Mouse (Mus musculus) heart, adult 18-20 months (tissue): Measurements from ENCODE around the gene Macc1. TPM values are rescaled to one million over a fixed set of nuclear protein-coding genes. Genes with fewer than 3 reads are reported as not detected.
"Not testable (repeated sequence)": the region's sequence is repeated elsewhere in the genome, so short reads cannot be mapped to it uniquely, and the experiment has no call there.

Source experiments
- DNase-seq, 2 experiments: peaks; one replicate each; pipeline ENCODE4 v3.0.0; 2021 to 2022; ENCODE audit warnings: mixed read lengths in 1 of 2
- long read RNA-seq, 2 experiments: library from polyadenylated mRNA; stranded (forward); transcript quantifications; one replicate each; pipeline ENCODE4 v2.0.0; 2021
- total RNA-seq, 2 experiments: library from RNA; stranded (reverse); gene quantifications; 2 replicates each; pipeline ENCODE4 v1.2.3; 2021

Macc1 gene
- not detected for total RNA-seq
- long read RNA-seq, experiment 1 = 0 reads
- long read RNA-seq, experiment 2 = 0 reads

DNA sequence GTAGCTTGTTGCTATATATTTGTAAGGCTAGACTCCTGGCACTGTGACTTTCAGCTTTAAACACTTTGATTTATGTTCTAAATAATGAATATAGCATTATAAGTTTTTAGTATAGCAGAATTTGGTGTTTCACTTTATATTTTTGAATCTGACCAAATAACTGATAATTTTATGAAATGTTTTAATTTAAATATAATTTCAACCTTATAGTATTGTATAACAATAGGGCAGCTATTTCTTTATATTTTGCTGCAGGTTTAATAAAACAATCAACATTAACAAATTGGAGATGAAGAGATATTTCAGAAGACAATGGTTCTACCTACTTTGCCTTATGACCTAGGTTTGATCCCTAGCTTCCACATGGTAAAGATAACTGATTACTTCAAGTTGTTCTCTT, at the start of gene Macc1:
TSS of gene Macc1 (plus strand) at position 301 of the 400 bp plus-strand sequence.
- no peak for DNase-seq

DNA sequence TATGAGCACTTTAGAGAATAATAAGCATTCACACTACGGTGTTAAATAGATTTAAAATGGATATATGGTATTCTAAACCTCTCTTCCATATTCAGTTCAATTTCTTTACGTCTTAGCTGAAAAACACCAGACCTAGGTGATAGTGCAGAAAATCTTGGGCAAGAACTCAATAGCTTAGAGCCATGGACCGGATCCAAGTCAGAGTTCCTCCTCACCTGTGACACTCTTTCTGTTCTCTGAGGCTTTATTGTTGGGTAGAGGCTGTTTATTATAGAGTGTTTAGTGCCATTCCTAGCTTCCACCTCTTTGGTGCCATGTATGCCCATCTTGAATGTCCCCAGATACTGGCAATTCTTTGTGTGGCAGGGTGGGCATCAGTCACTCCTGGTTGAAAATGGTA, 49.6 kb upstream of the Macc1 start:
- no peak for DNase-seq

GRCm38 (mm10) chr12:119268723-119269122, 45.3 kb upstream of the Macc1 start:
- DNase-seq = no peak

GRCm38 (mm10) chr12:119270036-119270435, 44.0 kb upstream of the Macc1 start:
- no peak for DNase-seq

DNA sequence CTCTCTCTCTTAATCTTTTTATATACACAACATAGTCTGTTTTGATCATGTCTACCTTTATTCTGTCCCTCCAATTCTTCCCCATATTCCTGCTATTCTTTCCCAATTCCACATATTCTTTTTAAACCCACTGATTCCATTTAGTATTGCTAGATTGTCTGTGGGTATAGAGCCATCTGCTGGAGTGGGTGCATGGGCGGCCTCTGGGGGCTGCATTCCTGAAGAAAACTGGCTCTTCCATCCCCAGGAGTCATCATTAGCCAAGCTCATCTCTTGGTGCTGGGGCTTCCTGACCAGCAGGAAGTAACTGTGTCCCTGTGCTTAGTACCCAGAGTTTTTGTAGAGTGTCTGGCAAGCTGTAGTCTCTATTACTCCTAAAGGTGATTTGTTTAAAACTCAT, 42.1 kb upstream of the Macc1 start:
- DNase-seq = no peak

DNA sequence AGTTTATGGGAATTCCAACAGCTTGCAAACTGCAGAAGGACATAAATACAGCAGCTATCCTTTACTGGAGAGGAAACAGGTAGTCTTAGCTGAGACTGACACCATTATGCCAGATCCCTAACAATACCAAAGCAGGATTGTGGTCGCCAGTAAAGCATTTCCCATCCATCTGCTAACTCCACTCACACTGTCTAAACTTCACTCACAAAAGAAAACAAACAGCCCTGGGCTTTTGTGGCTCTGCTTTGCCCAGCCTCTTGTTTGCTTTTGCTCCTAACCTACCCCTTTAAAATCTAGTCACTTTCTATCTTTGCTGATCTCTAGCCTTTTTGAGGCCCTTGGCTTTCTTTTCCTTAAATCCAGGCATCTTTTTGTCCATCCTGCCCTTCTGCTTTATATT, 40.5 kb upstream of the Macc1 start:
- no peak for DNase-seq

DNA sequence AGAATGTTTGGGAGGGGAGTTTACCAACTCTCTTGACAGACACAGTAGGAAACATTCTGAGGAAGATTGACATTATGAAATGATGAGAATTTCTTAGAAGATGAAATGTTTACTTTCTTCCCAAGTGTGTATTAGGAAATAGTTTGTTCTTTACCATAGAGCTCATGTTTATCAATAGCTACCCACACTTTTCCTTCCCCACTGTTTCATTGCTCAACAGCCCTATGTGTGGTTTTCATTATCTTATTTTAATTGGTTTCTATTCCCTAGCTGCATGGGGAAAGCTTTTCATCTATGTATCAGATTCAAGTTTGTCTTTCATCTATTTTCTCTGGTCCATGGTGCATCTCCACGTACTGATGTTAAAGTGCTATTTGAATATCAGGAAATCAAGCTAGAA, 37.8 kb upstream of the Macc1 start:
- DNase-seq = no peak

DNA sequence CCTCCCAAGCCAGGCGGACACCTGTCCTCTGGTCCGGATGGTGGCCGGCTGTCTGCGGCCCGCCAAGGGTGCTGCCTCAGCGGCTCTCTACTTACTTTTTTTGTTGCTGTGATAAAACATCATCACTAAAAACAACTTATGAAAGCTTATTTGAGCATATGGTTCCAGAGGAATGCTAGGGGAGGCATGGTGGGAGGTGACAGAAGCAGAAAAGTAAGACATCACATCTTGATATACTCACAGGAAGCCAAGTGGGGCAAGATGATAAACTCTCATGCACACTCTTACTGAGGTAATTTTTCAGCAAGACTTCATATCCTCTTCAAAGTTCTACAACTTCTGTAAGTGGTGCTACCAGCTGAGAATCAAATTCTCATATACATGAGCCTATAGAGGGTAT, 22.5 kb upstream of the Macc1 start:
- no peak for DNase-seq

- no peak for DNase-seq
Observed at GRCm38 (mm10) chr12:119303618-119304017, 10.5 kb upstream of the Macc1 start.

GRCm38 (mm10) chr12:119313014-119313763, 881 bp upstream of the Macc1 start:
- DNase-seq = no peak

DNA sequence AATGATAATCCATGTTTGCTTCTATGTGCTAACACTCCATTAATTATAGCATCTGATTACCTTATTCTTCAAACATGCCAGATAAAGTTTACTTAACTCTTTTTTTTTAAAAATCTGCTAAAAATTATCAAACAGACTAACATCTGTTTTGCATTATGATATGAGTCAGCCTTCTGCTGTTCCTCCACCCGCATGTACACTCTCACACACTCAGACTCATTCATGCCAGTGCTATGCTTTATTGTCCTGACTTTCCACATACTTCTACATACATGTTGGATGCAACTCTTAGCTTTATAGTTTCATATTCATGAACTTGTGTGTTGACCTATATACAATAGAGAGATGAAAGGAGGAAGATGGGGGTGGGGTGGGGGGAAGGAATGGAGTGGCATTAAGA, 4.7 kb downstream of the Macc1 start:
- DNase-seq = no peak

DNA sequence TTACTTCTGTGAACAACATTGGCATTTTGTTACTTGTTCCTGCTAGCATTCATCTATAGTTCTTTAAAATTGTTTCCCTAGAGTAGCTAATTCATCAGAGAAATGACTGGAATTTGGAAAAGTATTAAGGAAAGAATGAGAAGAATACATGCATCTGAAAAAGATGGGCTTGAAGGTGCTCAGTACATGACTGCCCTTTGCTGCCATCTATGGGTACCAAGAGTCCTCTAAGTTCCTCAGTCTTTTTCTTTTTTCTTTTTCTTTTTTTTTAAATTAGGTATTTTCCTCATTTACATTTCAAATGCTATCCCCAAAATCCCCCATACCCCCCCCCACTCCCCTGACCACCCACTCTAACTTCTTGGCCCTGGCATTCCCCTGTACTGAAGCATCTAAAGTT, 11.3 kb downstream of the Macc1 start:
- DNase-seq = peak in 1 of 2 experiments; percentile 21

DNA sequence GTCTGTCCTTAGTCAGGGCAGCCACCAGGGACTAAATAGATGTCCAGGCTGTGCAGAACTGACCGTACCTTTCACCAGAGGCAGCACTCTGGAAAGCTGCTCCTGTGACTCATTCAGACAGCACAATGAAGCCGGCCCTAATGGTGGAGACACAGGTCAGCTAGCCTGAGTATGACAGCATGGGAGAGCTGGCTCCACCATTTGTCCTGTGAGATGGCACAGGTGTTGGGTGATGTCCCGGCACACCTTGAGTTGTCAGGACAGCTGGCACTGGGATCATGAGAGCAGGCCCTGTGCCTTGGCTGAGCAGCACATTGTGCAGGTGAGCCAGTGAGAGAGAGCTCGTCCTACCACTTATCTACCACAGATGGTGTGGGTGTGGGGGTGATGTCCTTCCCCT, 16.6 kb downstream of the Macc1 start:
- DNase-seq = no peak

GRCm38 (mm10) chr12:119333376-119333775, 19.3 kb downstream of the Macc1 start:
- DNase-seq = no peak

DNA sequence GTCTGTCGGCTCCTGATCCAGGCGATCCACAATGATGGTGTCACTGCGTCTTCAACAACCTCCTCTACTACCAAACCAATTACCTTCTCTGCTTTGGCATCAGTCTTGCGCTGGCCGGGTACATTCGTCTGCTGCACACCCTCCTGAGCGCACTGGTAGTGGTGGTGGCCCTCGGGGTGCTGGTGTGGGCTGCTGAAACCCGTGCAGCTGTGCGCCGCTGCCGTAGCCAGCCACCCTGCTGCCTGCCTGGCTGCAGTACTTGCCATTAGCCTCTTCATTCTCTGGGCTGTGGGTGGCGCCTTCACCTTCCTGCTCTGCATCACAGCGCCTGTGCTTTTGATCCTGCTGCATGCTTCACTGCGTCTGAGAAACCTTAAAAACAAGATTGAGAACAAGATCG, 38.5 kb downstream of the Macc1 start:
- DNase-seq = not testable (repeated sequence)

GRCm38 (mm10) chr12:119357418-119358241, 43.6 kb downstream of the Macc1 start:
- DNase-seq = peak in 1 of 2 experiments; percentile 14

DNA sequence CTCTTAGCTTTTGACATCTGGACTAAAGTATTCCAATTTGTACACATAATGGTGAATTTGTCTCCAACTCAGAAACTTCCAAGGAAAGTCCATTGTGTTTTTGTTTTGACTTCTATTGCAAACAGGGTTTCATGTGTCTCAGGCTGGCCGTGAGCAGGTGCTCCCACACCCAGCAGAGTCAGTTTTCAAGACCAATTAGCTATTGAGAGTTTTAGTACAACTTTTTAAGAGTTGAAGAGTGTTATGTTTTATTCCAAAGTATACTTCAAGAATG, 44.1 kb downstream of the Macc1 start:
- DNase-seq = no peak

- no peak for DNase-seq
Observed at GRCm38 (mm10) chr12:119365041-119365440, 51.0 kb downstream of the Macc1 start.

DNA sequence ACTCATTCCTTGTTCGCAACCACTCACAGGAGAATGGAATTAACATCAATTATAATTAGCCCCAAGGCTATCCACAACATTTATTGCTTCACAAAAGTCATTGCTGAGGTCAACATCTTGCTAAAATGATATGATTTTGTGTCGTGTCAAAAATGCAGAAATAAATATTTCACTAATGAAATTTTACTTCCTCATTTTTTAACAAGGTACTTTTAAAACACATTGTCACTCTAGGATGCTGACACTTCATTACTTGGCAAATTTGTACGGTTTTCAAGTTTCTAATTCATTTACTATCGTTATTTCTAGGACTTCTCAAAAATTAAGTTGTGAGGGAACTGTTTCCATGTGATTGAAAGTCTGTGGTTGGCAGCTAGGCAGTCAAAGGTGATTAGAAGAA, 55.8 kb downstream of the Macc1 start:
- no peak for DNase-seq

- DNase-seq = no peak
Observed at GRCm38 (mm10) chr12:119372359-119372758, 58.3 kb downstream of the Macc1 start.

GRCm38 (mm10) chr12:119376879-119377278, 62.8 kb downstream of the Macc1 start:
- DNase-seq = no peak

DNA sequence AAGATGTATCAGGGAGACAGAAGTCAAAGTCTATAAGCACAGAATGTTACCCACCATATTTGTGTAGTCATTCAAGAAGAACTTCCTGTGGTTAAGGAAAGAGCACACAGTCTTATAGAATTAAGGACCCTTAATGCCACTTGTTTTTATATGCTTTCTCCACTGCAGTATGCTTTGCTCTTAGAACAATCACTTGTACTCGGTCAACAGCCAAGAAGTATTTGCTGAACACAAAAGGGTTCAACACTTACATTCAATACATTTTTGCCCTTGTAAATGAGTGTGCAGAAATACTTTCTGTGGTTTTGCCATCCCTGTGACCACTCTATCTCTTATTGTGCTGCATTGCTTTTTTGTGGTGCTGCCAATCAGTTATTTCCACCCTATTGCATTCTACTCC, 67.8 kb downstream of the Macc1 start:
- no peak for DNase-seq

DNA sequence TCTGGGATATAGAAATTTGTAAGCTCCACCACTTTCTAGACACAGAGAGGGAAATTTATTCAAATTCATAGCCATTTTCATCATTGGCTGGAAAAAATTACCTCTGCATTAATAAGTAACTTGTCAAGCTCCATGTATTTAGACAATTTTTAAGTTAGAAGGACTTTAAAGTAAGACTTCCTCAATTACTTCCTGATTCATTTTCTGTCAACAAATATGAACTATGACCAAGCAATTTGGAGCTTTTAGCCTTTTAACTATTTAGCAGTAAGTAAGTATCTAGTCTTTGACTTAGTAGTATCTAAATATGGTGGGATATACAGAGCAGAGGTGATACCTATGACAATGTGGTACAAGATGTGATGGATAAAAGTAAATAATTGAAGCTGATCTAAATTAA, 72.2 kb downstream of the Macc1 start:
- DNase-seq = no peak

GRCm38 (mm10) chr12:119386650-119387049, 72.6 kb downstream of the Macc1 start:
- DNase-seq = no peak
